Mouse (Mus musculus) brain, embryonic 14.5 days (tissue): Measurements from ENCODE around the gene P2rx4.

Source experiments
- CTCF ChIP-seq: fragments of 200-500 bp; IDR thresholded peaks from 2 replicates; pipeline ENCODE4 v1.5.1; 2012; ENCODE audit warnings: inconsistent platforms, mild to moderate bottlenecking, moderate library complexity, borderline replicate concordance; ENCODE audit not compliant: insufficient read depth, insufficient read length; ENCODE audit errors: extremely low read depth
- POLR2A ChIP-seq: fragments of 200-500 bp; IDR thresholded peaks from 2 replicates; pipeline ENCODE4 v1.6.1; 2012; ENCODE audit warnings: mild to moderate bottlenecking, inconsistent platforms, borderline replicate concordance; ENCODE audit not compliant: poor library complexity, insufficient read depth, insufficient read length, severe bottlenecking; ENCODE audit errors: extremely low read depth

GRCm38 (mm10) chr5:122769101-122769568 is 61.8 kb downstream of the P2rx4 start:
- TF ChIP-seq CTCF (no peak), POLR2A (no peak)
